ENCODE assay signal across 9 mouse cellular contexts in the genomic region with DNA sequence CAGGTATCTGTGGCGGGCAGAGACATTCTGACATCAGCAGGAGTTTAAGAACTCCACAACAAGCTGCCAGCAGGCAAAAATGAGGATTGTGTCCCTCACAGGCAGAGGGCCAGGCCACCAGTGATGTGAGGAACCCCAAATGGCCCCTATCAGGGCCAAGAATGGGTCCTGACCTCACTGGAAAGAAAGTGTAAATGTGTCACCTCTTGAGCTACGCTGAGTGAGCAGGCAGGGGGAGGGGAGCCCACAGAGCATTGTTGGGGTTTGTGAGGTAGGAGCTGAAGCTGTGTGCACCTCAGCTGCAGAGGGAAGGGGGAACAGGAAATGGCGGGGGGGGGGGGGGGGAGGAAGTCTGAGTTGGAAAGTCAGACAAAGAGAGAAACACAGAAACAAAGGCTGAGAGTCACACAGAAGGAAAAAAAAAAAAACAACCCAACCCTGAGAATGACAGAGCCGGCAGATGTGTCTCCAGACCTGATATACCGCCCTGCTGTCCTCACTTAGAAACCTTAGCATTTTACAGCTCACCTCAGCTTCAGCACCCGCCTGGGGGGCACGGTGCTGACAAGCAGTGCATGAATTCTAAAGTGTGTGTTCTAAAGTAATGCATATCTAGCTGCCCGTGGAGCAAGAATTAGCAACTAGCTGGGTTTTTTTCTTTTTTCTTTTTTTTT. TPM values are rescaled to one million over a fixed set of nuclear protein-coding genes. Genes with fewer than 3 reads are reported as not detected.
DNase-seq lines count a peak whose midpoint lies in the region; ATAC-seq and TF ChIP-seq lines count a peak whose summit lies in the region.
"Had no signal": no experiment of that assay in that cellular context is flagged by ENCODE, and none has a peak within 500 bp of the region (broad histone marks: within the 10 kb centered on the region; RNA-seq: fewer than 3 reads in every experiment).

No protein-coding gene starts in this region.

- peak overlapping the region; percentile 22 to 77 for H3K4me3 ChIP-seq in MEL (ENCODE audit: control insufficient read depth in 1 of 2, insufficient read depth in 1 of 2, low read depth in 2 of 2, low read length in 2 of 2)
- no peak overlapping the region for H3K4me3 ChIP-seq in kidney, embryonic 15.5 days (replicated peaks)
- no peak overlapping the region for H3K4me3 ChIP-seq in forebrain, embryonic 11.5 days (ENCODE audit: low read depth, low read length)

- TF ChIP-seq RAD21 in MEL (IDR thresholded peaks at IDR 0.05; ENCODE audit: low read depth, low read length) = no peak

- peaks cover 0 to 20% of the 10 kb centered on the region in 2 experiments; a peak in 3 of 4 replicates for H3K4me1 ChIP-seq in MEL (ENCODE audit: control insufficient read depth in 1 of 2, insufficient read depth in 2 of 2, low read length in 2 of 2)
- H3K4me1 ChIP-seq in kidney, embryonic 15.5 days = peaks cover 21% of the 10 kb centered on the region
- no peaks in the 10 kb centered on the region for H3K4me1 ChIP-seq in forebrain, embryonic 11.5 days (replicated peaks; ENCODE audit: control insufficient read depth, insufficient read depth, low read length)

- TF ChIP-seq POLR2A in MEL (IDR thresholded peaks at IDR 0.05; ENCODE audit: control insufficient read depth in 1 of 2, insufficient read depth in 1 of 2, low read depth in 1 of 2, low read length in 2 of 2, poor library complexity in 1 of 2) = no peak

- 0 out of 2 replicates have a peak, but pooled peaks have one; percentile 27 for ATAC-seq in kidney, embryonic 15.5 days (replicated peaks; ENCODE audit: low FRiP score)
- ATAC-seq in forebrain, embryonic 11.5 days (replicated peaks; ENCODE audit: low FRiP score) = no peak
- no peak for ATAC-seq in frontal cortex, adult (ENCODE audit: low TSS enrichment)

- TF ChIP-seq EP300 in MEL (IDR thresholded peaks at IDR 0.05; ENCODE audit: low read depth in 1 of 2, low read length in 2 of 2) = no peak

- TF ChIP-seq CTCF in MEL (IDR thresholded peaks at IDR 0.05 in 2 of 3, conservative IDR thresholded peaks at IDR 0.05 in 1 of 3; ENCODE audit: control insufficient read depth in 1 of 3, insufficient read depth in 1 of 3, low read depth in 2 of 3, low read length in 3 of 3, poor library complexity in 1 of 3, severe bottlenecking in 1 of 3) = no peak

- peak overlapping the region; percentile 44; the same call in 1 of the 2 replicates for H3K4me2 ChIP-seq in kidney, embryonic 15.5 days
- no peak overlapping the region for H3K4me2 ChIP-seq in forebrain, embryonic 11.5 days (ENCODE audit: low read depth, low read length, severe bottlenecking)

- DNase-seq in 416B (ENCODE audit: low read depth) (peak; percentile 80), MEL (ENCODE audit: low read depth, low spot score) (peak; percentile 72)
- DNase-seq in lung, postnatal 4 days = peak; percentile 56 to 63
- no peak for DNase-seq in forebrain, embryonic 11.5 days (ENCODE audit: low spot score)
- no peak for DNase-seq in cerebellum, postnatal 4 days (ENCODE audit: low spot score in 2 of 2)
- DNase-seq in left cerebral cortex, adult 8-10 months (ENCODE audit: low spot score in 2 of 2) = no peak

- H3K27me3 ChIP-seq in MEL (ENCODE audit: control insufficient read depth in 1 of 2, insufficient read depth in 2 of 2, low read length in 2 of 2) = no peaks in the 10 kb centered on the region
- no peaks in the 10 kb centered on the region for H3K27me3 ChIP-seq in kidney, embryonic 15.5 days
- no peaks in the 10 kb centered on the region for H3K27me3 ChIP-seq in forebrain, embryonic 11.5 days (ENCODE audit: control insufficient read depth, insufficient read depth, low read length)

- peaks cover 0 to 6% of the 10 kb centered on the region in 2 experiments; a peak in 2 of 4 replicates for H3K36me3 ChIP-seq in MEL (ENCODE audit: control insufficient read depth in 1 of 2, insufficient read depth in 2 of 2, low read length in 2 of 2)
- no peaks in the 10 kb centered on the region for H3K36me3 ChIP-seq in kidney, embryonic 15.5 days
- H3K36me3 ChIP-seq in forebrain, embryonic 11.5 days (ENCODE audit: control insufficient read depth, insufficient read depth, low read length) = no peaks in the 10 kb centered on the region

- H3K27ac ChIP-seq in MEL (ENCODE audit: control insufficient read depth, low read depth, low read length) = 0 out of 2 replicates have a peak overlapping the region, but pooled peaks have one; percentile 2
- peak overlapping the region; percentile 74 for H3K27ac ChIP-seq in kidney, embryonic 15.5 days
- no peak overlapping the region for H3K27ac ChIP-seq in forebrain, embryonic 11.5 days (ENCODE audit: low read depth, low read length)

- no peaks in the 10 kb centered on the region for H3K79me2 ChIP-seq in MEL (ENCODE audit: control insufficient read depth, insufficient read depth, low read length, poor library complexity)

- peak overlapping the region; percentile 1 for H3K9ac ChIP-seq in MEL (ENCODE audit: control insufficient read depth, low read depth, low read length, poor library complexity, severe bottlenecking)
- no peak overlapping the region for H3K9ac ChIP-seq in kidney, embryonic 15.5 days
- no peak overlapping the region for H3K9ac ChIP-seq in forebrain, embryonic 11.5 days (ENCODE audit: low read length)

- WGBS in kidney, embryonic 15.5 days = 21% methylated on average over 7 of the region's 8 CpGs
- 69% methylated on average over 7 of the region's 8 CpGs for WGBS in forebrain, embryonic 11.5 days

- H3K9me3 ChIP-seq in MEL (replicated peaks; ENCODE audit: insufficient read depth, low read length) = no peaks in the 10 kb centered on the region
- no peaks in the 10 kb centered on the region for H3K9me3 ChIP-seq in kidney, embryonic 15.5 days (replicated peaks)
- H3K9me3 ChIP-seq in forebrain, embryonic 11.5 days (ENCODE audit: control insufficient read depth, low read length) = no peaks in the 10 kb centered on the region

TF ChIP-seq in MEL, 35 proteins besides CTCF, POLR2A, EP300 and RAD21 (continues in another document):
- no peak for TF ChIP-seq BHLHE40 (IDR thresholded peaks at IDR 0.05; ENCODE audit: borderline replicate concordance, low read depth, low read length)
- no peak for TF ChIP-seq ZMIZ1 (IDR thresholded peaks at IDR 0.05; ENCODE audit: low read depth, low read length)
- no peak for TF ChIP-seq ZKSCAN1 (IDR thresholded peaks at IDR 0.05; ENCODE audit: low read depth, low read length)
- no peak for TF ChIP-seq USF2 (IDR thresholded peaks at IDR 0.05; ENCODE audit: borderline replicate concordance in 1 of 2, insufficient read depth in 1 of 2, low read depth in 1 of 2, low read length in 2 of 2)
- TF ChIP-seq E2F4 (IDR thresholded peaks at IDR 0.05; ENCODE audit: borderline replicate concordance, low read depth, low read length) = no peak
- TF ChIP-seq ZNF384 (IDR thresholded peaks at IDR 0.05; ENCODE audit: low read depth, low read length) = peak; percentile 79
- no peak for TF ChIP-seq USF1 (IDR thresholded peaks at IDR 0.05; ENCODE audit: low read depth, low read length)
- TF ChIP-seq MAZ (IDR thresholded peaks at IDR 0.05; ENCODE audit: low read depth, low read length) = 0 out of 2 replicates have a peak, but pooled peaks have one; percentile 25
- no peak for TF ChIP-seq HCFC1 (IDR thresholded peaks at IDR 0.05; ENCODE audit: low read depth, low read length)
- 0 out of 2 replicates have a peak, but pooled peaks have one; percentile 15 for TF ChIP-seq MAX (IDR thresholded peaks at IDR 0.05; ENCODE audit: low read length)
- no peak for TF ChIP-seq SIN3A (IDR thresholded peaks at IDR 0.05; ENCODE audit: low read length)
- no peak for TF ChIP-seq MEF2A (IDR thresholded peaks at IDR 0.05; ENCODE audit: extremely low read depth, insufficient replicate concordance, low read depth, low read length, poor library complexity, severe bottlenecking)
- TF ChIP-seq SMC3 (IDR thresholded peaks at IDR 0.05; ENCODE audit: low read depth, low read length) = no peak

RNA-seq across cellular contexts. Expression of a gene that starts 1.9 kb away (rescaled TPM):
- total RNA-seq in MEL (2012; rRNA removed) = 2.7 and 3.6 TPM in 2 replicates
- polyA plus RNA-seq in MEL (2012; ENCODE audit: insufficient read depth in 1 of 2, insufficient read length in 2 of 2, low read depth in 1 of 2, low replicate concordance in 2 of 2, missing spikeins in 1 of 2) = 1 to 10 TPM in 1 of 2 experiments, not detected in 1; 6.9 TPM
- polyA plus RNA-seq in kidney, embryonic 15.5 days (2015; fragmentation: Nextera tagmentation; extraction: Ambion mirVana) = 11.3 and 11.4 TPM in 2 replicates
- 11.5 and 13.8 TPM in 2 replicates for polyA plus RNA-seq in forebrain, embryonic 11.5 days (2014; fragmentation: Nextera tagmentation; extraction: Ambion mirVana)
- 1 to 10 TPM; 2.3 to 4.5 (median 3.8) TPM for total RNA-seq in left cerebral cortex, adult 8-10 months (2022)

RNA-seq across cellular contexts. Expression of a gene that starts 3.0 kb away (rescaled TPM):
- total RNA-seq in MEL (2012; rRNA removed) = not detected in 2 replicates
- polyA plus RNA-seq in MEL (2012; ENCODE audit: insufficient read depth in 1 of 2, insufficient read length in 2 of 2, low read depth in 1 of 2, low replicate concordance in 2 of 2, missing spikeins in 1 of 2) = not detected
- 27.8 and 29.1 TPM in 2 replicates for polyA plus RNA-seq in kidney, embryonic 15.5 days (2015; fragmentation: Nextera tagmentation; extraction: Ambion mirVana)
- 0.71 and 1.1 TPM in 2 replicates for polyA plus RNA-seq in forebrain, embryonic 11.5 days (2014; fragmentation: Nextera tagmentation; extraction: Ambion mirVana)
- 1 to 10 TPM in 3 of 4 experiments, not detected in 1; 1.0 to 1.4 (median 1.1) TPM for total RNA-seq in left cerebral cortex, adult 8-10 months (2022)
- polyA plus RNA-seq: testis, adult 2 months had no signal

RNA-seq across cellular contexts. Expression of a gene that starts 25.1 kb away (rescaled TPM):
- 766 and 806 TPM in 2 replicates for total RNA-seq in MEL (2012; rRNA removed)
- 100 to 1,000 TPM; 396 to 730 TPM for polyA plus RNA-seq in MEL (2012; ENCODE audit: insufficient read depth in 1 of 2, insufficient read length in 2 of 2, low read depth in 1 of 2, low replicate concordance in 2 of 2, missing spikeins in 1 of 2)
- polyA plus RNA-seq in kidney, embryonic 15.5 days (2015; fragmentation: Nextera tagmentation; extraction: Ambion mirVana) = 287 and 288 TPM in 2 replicates
- polyA plus RNA-seq in forebrain, embryonic 11.5 days (2014; fragmentation: Nextera tagmentation; extraction: Ambion mirVana) = 251 and 272 TPM in 2 replicates
- 100 to 1,000 TPM; 120 to 131 (median 124) TPM for total RNA-seq in left cerebral cortex, adult 8-10 months (2022)

RNA-seq across cellular contexts. Expression of a gene that starts 25.2 kb away (rescaled TPM):
- total RNA-seq in MEL (2012; rRNA removed) = 140 and 148 TPM in 2 replicates
- 100 to 1,000 TPM in 1 of 2 experiments, not detected in 1; 220 TPM for polyA plus RNA-seq in MEL (2012; ENCODE audit: insufficient read depth in 1 of 2, insufficient read length in 2 of 2, low read depth in 1 of 2, low replicate concordance in 2 of 2, missing spikeins in 1 of 2)
- 209 and 215 TPM in 2 replicates for polyA plus RNA-seq in kidney, embryonic 15.5 days (2015; fragmentation: Nextera tagmentation; extraction: Ambion mirVana)
- 188 and 192 TPM in 2 replicates for polyA plus RNA-seq in forebrain, embryonic 11.5 days (2014; fragmentation: Nextera tagmentation; extraction: Ambion mirVana)
- 10 to 100 TPM; 86.5 to 90.9 (median 89.3) TPM for total RNA-seq in left cerebral cortex, adult 8-10 months (2022)

RNA-seq across cellular contexts. Expression of a gene that starts 32.8 kb away (rescaled TPM):
- 38.9 and 47.9 TPM in 2 replicates for total RNA-seq in MEL (2012; rRNA removed)
- 100 to 1,000 TPM; 108 to 185 TPM for polyA plus RNA-seq in MEL (2012; ENCODE audit: insufficient read depth in 1 of 2, insufficient read length in 2 of 2, low read depth in 1 of 2, low replicate concordance in 2 of 2, missing spikeins in 1 of 2)
- polyA plus RNA-seq in kidney, embryonic 15.5 days (2015; fragmentation: Nextera tagmentation; extraction: Ambion mirVana) = 264 and 274 TPM in 2 replicates
- polyA plus RNA-seq in forebrain, embryonic 11.5 days (2014; fragmentation: Nextera tagmentation; extraction: Ambion mirVana) = 262 and 282 TPM in 2 replicates
- total RNA-seq in left cerebral cortex, adult 8-10 months (2022) = 10 to 100 TPM; 22.3 to 28.6 (median 25.9) TPM

Comparison
In these comparisons a context has a peak if more than half of its experiments do, and no peak if none do; other contexts are left out.
1. DNase-seq: peak in 416B (single experiment), MEL (single experiment) and lung, postnatal 4 days (2 of 2); none in forebrain, embryonic 11.5 days (single experiment), cerebellum, postnatal 4 days (0 of 2) and left cerebral cortex, adult 8-10 months (0 of 2).
2. H3K4me3 ChIP-seq: peak in MEL (2 of 2); none in kidney, embryonic 15.5 days (single experiment) and forebrain, embryonic 11.5 days (single experiment).
3. RNA of a gene that starts 3.0 kb away (polyA plus RNA-seq): 27.8 to 29.1 TPM in kidney, embryonic 15.5 days; 0.71 to 1.1 TPM in forebrain, embryonic 11.5 days and not detected in MEL; every median in the first group is over 10 times any median in the second.